Mouse (Mus musculus) spleen, adult 2 months (tissue): ENCODE data around the gene Lipc.

ENCODE experiments used
- CTCF ChIP-seq: fragments of 200-500 bp; IDR thresholded peaks from 2 replicates; pipeline ENCODE4 v1.5.1; 2011; ENCODE audit warnings: mild to moderate bottlenecking, inconsistent platforms; ENCODE audit not compliant: insufficient read depth, insufficient read length, insufficient replicate concordance; ENCODE audit errors: extremely low read depth
- POLR2A ChIP-seq: fragments of 200-500 bp; IDR thresholded peaks from 2 replicates; pipeline ENCODE4 v1.6.1; 2011; ENCODE audit warnings: low read depth, low read length, inconsistent platforms

- TF ChIP-seq CTCF (no peak), POLR2A (no peak)
Observed at GRCm38 (mm10) chr9:70842300-70842941, 109.6 kb downstream of the Lipc start.
